Mouse (Mus musculus) gastrocnemius, adult 8-10 months (tissue): ENCODE results near the gene Nr5a1. TPM values are rescaled to one million over a fixed set of nuclear protein-coding genes. Genes with fewer than 3 reads are reported as not detected.

Experiments
- DNase-seq, 2 experiments: peaks; one replicate each; pipeline ENCODE4 v3.0.0; 2022; ENCODE audit warnings: low spot score in 2 of 2
- total RNA-seq, 4 experiments: library from RNA; stranded (reverse); gene quantifications; 2 replicates each; pipeline ENCODE4 v1.2.4; 2022

Nr5a1 gene
- under 1 TPM in 2 of 4 experiments, not detected in 2; 0.12 to 0.16 TPM for total RNA-seq

DNA sequence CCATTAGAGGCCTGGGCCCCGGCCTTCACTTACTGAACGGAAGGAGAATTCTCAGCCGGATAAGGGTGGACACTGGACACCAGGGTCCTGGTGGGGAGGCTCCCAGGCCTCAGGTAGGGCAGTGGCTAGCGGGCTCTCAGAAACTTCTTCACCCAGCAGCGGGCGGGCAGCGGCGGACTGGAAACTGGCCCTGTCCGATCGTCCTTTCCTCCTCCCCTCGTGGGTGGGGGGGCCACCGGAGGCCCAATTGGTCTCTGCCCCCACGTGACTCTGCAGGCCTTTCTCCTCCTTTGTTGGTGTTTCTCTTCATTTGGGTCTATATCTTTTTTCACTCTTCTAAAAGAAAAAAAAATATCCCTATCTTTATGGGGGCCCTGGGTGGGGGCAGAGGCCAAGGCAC is at the start of gene Nr5a1:
Gene Nr5a1 (minus strand): TSS at position 219 of the 400 bp plus-strand sequence.
- DNase-seq, result no peak

DNA sequence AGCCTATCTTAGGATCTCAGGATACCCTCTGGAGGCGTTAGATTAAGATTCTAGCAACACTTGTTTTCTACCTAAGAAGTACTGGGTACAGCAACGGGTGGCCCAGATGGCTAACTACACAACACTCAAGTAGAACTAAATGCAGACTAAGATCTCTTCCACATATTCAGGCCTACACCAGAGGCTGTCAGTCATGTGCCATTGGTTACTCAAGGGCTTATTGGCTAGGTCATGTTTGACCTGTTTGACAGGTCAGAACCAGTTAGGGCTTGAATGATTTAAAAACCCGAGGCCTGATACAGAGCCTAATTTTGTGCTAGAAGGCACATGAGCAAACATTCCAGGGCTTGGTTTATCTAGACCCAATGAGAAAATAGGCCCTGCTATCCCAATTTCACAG is 25.5 kb upstream of the Nr5a1 start:
- DNase-seq, result no peak

DNA sequence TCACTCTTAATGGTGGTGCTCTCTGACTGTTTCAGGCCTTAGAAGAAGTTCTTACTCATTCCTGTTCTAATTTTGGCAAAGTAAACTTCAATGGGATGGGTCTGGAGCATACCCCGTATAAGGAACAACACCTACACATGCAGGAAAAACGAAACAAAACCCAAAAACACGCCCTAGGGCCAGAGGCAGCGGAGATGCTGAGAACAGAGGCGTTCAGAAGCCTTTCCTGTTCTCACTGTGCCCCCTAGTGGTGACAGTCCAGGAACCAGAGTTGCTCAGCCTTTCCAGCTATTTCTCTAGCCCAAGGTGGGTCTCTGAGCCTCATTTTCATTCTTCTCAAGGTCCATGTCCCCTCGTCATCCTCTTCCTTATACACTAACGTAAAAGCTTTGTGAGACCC is 25.1 kb upstream of the Nr5a1 start:
- DNase-seq, result peak in 1 of 2 experiments; percentile 14

DNA sequence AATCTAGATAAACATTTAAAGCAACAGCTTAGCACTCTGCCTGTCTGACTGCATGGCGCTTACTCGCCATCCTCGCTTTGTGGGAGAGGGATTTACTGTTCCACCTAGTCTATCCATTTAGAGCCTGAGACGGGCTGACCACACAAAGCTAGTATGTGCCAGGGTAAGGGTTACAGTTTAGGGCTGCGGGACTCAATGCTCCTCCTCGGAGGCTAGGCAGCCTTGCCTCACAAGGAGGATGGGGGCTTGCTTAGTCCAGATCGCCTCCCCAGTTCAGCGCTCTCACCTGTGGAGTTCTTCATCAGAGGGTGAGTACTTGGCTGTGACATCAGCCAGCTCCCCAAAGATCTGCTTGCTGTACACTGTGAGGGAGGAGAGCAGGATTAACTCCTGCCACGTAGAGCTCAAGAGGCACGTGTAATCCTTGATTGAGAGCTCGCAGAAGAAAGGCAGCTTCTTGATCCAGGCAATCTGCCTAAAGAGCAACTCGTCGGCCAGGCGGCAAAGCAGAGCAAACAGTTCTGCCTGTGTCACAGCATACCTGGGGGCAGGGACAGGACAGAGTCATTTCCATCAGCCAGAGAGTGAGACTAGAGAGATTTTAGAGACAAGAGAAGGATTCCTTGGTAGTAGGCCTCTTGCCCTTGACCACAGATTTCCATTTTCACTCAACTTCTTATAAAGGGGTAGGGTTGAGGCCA is 24.4 kb upstream of the Nr5a1 start:
- no peak for DNase-seq

DNA sequence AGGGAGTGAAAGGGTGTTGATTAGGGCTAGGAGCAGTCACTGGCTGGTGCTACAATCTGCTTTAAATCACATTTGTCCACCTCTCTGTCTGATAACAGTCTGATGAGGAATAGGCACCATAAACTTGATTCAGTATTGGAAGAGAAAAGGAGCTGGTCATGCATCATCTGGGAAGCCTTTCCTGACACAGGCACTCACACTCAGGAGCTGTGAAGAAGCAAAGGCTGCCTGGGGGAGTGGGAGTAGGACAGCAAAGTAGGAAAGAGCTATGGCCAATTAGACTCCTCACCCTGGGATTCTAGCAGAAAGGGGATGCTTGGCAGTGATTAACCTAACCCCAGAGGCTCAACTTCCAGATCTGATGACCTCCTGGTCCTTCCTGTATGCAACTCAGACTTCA is 21.4 kb upstream of the Nr5a1 start:
- no peak for DNase-seq

DNA sequence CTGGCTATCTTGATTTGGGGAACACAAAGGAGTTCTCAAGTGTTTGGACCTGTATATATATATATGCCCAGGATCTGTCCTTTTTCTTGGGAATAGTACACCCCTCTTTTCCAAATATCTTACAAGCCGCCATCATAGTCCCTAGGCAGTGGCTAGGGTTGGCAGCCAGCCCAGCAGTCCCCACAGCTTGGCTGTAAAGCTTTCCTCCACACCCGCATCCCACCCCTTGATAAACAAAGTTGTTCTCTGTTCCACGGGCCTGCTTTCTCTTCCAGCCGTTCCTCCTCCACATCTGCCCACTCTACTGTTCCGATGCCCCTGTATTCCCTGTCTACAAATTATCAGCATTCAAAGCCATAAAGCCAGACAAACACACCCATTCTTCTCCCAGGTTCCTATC is 20.4 kb upstream of the Nr5a1 start:
- DNase-seq, result no peak

DNA sequence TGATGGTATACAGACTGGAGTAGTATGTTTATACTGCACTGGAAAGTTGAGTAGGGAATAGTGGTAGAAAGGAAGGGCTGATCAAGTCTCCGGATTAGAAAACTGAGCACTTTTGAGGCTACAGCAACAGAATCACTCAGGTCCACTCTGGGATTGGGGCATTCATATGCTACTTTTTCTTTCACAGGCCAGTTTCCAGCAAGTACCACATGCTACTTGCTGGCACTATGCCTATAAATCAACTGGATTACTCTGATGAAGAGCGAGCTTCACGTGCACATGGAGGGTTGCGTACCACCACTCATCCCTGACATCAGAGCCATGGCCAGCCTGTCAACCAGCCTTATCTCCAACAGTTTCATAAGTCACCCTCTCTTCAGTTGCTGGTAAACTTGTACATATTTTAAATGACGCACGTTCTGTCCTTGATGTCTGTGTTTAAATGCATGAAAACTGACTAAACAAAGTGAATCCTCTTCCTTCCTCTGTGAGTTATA is 16.0 kb upstream of the Nr5a1 start:
- no peak for DNase-seq

DNA sequence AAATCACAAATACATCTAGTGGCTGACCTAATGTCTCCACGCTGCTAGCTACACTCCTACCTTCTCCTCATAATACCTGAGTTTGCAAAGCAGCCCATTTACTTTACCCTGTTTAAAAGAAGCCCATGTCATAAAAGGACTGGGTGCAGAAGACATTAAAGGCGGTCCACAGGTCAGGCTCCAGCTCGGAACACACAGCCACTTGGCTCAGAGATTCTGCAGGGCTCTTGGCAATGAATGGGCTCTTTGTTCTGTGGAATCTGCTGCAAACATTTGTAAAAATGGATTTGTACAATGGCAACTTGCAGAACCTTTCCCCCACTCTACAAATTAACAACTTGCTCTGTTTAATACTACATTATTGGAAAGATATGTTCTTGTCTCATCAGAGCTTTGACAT is 11.1 kb upstream of the Nr5a1 start:
- DNase-seq, result no peak

DNA sequence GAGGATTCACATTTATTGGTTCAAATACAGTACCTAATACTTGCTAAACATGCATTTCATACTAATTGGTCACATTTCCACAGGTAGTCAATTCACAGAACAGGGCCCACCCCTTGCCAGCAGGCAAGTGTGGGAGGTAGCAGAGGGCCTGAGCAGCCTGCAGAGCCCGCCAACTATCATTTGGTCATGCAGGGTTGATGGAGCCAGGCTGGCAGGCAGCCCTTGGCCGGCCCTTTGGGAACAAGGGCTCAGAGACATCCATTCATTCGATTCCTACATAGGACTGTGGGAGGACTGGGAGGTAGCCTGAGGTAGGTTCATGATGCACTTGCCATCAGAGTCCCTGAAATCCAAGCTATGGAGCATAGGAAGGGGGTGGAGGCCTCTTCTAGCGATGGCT is 9.0 kb upstream of the Nr5a1 start:
- no peak for DNase-seq

DNA sequence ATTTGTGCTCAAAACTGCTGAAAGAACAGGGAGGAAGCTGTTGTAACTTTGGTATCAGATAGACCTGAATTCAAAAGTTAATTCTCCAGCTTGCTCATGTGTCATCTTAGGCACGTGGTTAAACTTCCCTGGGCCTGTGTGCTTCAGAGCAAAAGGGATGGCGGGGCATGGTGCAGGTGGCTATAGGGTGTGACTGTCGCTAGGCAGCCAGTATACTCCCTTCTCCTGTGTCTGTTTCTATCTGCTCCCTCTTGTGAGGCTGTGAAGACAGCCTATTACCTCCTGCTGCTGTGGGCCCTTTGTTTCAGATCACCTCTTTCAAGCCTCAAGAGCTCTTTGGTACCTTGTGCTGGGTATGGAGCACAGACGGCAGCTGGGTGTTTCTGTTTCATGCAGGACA is 7.7 kb upstream of the Nr5a1 start:
- no peak for DNase-seq

DNA sequence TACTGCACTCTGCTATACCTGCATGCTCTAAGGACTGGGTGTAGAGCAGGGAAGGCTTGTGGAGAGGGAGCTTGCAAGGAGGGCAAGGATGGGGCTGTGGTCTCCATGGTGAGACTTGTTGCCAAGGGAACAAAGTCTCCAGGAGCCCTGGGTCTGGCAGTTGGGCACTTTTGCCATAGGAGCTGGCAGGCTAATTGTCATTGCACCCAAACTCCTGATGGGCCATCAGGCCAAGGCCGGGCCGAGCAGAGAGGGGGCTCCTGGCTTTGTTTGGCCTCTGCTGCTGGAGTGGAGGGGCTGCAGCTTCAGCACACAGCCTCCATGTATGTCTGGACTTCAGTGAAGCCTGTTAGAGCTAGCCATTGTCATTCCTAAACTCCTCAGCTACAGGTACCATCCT is 6.3 kb upstream of the Nr5a1 start:
- DNase-seq, result no peak

DNA sequence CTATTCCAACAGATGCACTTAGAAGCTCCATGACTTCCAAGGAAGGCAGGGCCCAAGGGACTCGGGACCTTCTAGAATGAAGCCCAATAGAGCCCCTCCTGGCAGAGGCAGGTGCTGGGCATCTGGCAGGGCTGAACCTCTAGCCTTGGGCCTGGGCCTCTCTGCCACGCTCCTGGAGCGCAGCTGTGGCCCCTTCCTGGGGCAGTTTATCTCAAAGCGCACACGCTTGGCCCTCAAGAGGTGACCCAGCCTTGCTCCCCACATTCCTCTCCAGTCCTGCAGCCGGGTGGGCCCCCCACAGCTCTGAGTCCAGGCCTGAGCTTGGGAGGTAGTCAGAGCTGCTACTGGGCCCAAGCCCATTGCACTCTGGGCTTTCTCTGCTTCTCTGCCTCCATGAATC is 5.0 kb upstream of the Nr5a1 start:
- no peak for DNase-seq

DNA sequence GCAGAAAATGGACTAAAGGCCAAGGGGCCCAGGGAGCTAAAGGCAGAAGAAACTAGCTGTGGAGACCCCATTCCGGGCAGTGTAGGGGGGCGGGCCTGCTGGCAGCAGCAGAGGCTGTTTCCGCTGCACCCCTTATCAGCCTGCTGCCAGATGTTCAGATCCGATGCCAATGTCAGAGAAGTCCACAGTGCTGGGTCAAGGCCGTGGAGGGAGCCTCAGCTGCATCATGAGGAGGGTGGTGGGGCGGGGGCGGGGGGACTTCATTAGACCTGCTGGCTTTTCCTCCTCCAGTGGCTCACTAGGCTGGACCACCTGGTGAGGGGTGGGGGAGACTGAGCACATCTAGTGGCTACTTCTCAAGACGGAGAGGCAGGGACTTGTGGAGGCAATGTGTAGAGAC is 4.3 kb upstream of the Nr5a1 start:
- DNase-seq, result no peak

DNA sequence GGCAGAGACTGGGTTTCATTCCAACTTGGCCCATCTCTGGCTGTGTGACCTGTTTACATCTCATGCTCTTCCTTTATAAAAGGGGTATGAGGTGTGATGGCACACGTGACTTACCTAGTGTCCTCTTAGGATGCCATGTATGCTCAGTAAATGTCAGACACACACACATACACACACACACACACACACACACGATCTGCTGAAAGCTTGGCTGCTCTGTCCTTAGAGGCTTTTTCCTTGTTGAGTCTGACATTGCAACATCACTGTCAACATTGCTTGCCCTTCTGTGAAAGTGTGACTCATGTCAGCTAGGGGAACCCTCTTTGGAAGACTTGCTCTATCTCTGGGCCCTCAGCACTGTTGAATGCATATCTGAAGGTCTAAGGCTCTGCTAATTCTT is 3.1 kb upstream of the Nr5a1 start:
- DNase-seq, result no peak

DNA sequence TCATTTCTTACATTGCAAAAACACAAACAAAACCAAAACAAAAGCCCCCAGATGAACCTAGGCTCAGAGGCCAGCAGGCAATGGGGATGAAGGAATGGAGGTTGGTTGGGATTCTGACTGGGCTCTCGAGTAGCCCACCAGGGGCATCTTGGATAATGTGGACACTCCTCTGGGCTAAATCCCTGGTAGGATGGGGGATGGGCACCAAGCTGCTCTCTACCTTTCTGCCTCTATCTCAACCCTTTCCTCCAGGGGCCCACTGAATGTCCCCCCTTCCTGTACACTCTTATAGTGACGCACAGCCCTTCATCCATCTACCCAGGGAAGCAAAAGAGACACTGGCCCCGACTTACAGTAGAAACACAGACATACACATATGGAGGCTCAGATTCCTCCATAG is 746 bp downstream of the Nr5a1 start:
- no peak for DNase-seq

DNA sequence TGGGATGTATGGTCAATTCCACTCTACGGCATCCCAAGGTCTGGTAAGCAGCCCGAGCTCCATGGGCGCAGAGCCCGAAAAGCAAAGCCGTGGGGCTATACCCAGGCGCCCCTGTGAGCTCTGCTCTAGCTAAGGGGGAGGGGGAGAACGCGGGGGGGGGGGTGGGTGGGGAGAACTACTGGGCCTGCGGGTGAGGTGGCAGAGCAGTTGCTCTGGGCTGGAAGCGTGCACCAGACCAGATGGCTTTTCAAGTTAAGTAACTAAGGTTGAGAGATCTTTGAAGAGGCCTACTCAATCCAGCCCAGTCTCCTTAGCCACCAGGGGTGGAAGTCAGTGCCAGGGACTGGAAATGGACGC is 1.6 kb downstream of the Nr5a1 start:
- DNase-seq, result no peak

DNA sequence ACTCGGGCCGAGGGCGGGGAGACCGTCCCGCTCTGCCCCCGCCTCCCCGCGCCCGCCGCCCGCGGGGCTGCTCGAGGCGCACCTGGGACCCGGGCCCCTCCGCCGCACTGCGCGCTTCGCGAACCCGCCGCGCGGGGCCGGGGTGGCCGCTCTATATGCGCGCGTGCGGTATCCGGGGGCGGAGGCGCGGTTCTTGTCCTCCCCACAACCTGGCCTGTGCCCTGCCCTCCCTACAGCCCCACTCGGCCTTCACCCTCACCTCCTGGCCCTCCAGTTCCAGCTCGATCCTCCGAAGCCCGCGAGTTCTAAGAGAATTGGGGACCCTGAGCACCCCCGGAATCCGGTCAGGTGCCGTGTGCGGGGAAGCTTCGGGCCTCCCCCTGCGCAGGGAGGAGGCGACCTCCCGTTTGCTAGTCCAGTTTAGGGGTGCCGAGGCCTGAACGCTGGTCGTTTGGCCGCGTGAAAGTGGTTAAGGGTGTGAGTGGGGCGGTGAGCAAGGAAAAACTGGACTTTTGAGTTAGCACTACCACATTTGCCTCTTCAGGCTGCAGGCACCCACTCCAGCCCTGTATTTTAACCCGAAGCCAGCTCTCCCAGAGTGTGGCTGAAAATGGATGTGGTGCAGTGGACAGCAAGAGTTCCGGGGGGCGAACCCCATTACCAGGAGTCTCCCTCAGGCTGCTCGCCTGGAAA is 2.1 kb downstream of the Nr5a1 start:
- no peak for DNase-seq

DNA sequence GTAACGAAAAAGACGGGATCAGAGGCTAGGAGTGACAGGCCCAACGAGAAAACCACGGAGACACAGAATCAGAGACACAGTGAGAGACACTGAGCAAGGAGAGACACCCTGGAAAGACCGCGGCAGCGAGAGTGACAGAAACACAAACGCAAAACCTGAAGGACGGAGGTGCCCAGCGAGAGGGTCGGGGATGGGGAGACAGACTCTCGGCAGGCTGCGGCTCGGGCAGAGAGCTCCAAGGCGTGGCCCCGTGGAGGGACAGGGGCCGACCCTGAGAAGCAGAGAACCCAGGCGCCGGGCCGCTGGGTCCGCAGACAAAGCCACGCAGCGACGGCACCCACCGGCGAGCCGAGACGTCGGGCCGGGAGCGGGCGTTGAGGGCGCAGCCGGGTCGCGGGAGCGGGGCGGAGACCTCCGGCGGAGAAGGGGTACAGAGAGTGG is 2.9 kb downstream of the Nr5a1 start:
- DNase-seq, result no peak

DNA sequence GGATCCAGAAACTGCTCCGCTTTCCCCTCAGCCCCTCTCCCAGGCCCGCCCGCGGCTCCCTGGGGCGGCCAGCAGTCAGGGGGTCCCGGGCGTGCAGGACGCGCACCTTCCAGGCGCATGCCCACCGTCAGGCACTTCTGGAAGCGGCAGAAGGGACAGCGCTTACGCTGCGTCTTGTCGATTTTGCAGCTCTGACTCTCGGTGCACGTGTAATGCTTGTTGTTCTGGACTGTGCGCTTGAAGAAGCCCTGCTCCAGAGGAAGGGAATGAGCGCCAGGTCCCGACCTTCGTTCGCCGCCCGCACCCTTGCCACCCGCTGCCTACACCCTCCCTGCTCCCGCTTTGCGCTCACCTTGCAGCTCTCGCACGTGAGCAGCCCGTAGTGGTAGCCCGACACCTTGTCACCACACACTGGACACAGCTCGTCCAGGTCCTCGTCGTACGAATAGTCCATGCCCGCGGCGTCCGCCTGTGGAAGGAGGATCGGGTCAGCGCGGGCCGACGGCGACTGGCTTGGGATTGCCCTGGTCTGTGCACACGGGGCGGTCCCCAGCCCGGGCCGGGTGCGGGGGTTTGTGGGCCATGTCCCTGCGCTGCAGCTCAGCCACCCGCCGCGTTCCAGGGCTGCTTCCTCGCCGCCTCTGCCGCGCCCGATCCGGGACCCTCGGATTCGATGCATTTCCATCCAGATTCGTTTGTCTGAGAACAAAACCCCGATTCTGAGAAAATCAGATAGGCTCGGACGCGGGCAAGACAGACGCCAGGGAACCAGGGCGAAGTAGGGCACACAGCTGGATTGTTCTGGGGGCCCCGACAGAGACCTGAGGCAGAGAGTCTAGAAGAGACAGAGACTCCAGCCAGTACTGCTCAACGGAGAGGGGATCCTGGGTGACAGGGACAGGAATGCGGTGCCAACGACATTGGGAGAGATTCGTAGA is 3.8 kb downstream of the Nr5a1 start:
- DNase-seq, result no peak

DNA sequence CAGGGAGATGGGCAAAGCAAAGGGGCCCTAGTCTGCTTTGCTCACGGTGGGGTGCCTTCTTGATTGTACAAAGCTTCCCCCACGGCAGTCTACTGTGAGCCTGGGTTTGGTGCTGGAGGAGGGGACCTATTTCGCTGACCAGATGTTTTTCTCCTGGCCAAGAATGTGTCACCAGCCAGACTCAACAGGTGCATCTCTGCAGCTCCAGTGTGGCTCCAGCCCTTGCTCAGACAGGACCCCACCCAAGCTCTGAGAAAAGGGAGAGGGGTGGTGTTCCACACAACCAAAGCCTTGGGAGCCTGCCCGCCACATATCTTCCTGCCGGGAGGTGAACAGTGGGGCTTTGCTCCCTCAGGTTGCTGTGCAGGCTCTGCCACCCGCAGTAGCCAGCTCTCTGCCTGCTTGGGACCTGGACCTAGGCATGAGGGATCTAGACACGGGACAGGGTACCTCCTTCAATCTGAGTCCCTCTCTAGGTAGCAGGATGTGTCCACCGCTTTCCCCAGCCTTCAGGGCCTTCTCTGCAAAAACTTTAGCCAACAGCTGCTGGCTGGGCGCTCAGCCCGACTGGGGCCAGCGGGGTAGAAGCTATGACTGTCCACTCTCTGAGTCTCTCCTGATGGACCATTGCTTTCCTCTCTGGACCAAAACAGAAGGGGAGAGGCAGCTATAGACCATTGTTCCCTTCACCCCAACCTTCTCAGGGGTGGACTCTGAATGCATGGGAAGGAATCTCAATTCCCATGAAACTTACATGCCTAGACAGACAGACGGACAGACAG is 5.2 kb downstream of the Nr5a1 start:
- no peak for DNase-seq

DNA sequence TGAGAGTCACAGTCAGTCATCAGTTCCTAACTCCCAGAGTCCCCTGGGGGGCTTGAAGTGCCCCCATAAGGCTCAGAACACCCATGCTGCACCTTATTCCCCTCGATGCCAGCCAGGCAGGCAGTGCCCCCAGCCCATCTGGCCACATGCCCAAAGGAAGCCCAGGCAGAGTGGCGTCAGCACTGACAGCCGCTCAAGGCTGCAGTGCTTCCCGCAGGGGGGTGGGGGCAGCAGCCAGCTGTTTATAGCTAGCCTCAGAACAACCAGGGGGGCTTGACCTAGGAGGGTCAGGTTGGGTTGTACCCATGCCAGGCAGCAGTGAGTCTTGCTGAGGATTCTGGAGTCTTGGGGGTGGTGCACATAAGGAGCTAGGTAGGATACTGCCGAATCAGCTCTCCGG is 7.7 kb downstream of the Nr5a1 start:
- no peak for DNase-seq
